Mouse (Mus musculus) adrenal gland, postnatal 14 days (tissue): ENCODE measurements around the gene Scyl2. TPM values are rescaled to one million over a fixed set of nuclear protein-coding genes. Genes with fewer than 3 reads are reported as not detected.

Experiments
- DNase-seq: peaks from one replicate; pipeline ENCODE4 v3.0.0; 2021; ENCODE audit warnings: mixed read lengths
- long read RNA-seq, 2 experiments: library from polyadenylated mRNA; stranded (forward); transcript quantifications; one replicate each; pipeline ENCODE4 v2.0.0; 2021
- total RNA-seq: library from RNA; stranded (reverse); gene quantifications from 2 replicates; pipeline ENCODE4 v1.2.3, GENCODE M21; 2021

Scyl2 gene
- total RNA-seq: 43.6 and 45.8 TPM in 2 replicates
- long read RNA-seq, experiment 1, partial matches to known transcripts: 1 of 2 reads
- long read RNA-seq, experiment 1, other reads (novel, unspliced or antisense): 1 of 2 reads
- long read RNA-seq, experiment 2, full-length matches to known transcripts: 5 of 11 reads
- long read RNA-seq, experiment 2, partial matches to known transcripts: 3 of 11 reads
- long read RNA-seq, experiment 2, other reads (novel, unspliced or antisense): 3 of 11 reads

DNA sequence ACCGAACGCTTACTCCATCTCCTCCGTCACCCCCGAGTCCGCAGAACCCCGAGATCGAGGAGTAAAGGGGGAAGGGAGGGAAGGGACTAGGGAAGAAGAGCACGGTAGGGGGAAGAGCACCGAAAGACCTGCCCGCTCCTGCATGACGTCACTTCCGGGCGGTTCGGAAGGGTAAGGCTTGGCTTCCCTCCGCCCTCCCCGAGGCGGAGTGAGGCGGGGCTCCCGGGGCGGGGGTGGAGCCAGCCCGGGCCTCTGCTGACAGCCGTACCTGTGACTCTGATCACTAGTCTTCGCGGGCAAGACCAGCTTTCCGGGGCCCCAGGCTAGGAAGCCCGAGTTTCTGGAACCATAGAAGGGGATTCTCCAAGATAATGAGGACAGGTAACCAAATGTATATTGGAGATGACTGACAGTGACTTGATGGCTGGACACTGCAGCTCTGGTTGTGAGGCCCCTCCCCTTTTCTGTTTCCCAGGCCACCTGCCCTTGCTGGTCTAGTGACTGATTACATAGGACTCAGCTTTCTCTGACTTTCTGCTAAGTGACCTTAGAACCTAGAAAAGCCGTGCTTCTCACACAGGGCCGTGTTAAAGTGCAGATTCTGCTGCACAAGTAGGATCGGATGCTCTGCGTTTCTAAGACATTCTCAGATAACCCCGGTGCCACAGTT is at the start of gene Scyl2:
Gene Scyl2, minus strand, starts transcription at position 147 of the 670 bp plus-strand sequence.
- peak; percentile 98 for DNase-seq

DNA sequence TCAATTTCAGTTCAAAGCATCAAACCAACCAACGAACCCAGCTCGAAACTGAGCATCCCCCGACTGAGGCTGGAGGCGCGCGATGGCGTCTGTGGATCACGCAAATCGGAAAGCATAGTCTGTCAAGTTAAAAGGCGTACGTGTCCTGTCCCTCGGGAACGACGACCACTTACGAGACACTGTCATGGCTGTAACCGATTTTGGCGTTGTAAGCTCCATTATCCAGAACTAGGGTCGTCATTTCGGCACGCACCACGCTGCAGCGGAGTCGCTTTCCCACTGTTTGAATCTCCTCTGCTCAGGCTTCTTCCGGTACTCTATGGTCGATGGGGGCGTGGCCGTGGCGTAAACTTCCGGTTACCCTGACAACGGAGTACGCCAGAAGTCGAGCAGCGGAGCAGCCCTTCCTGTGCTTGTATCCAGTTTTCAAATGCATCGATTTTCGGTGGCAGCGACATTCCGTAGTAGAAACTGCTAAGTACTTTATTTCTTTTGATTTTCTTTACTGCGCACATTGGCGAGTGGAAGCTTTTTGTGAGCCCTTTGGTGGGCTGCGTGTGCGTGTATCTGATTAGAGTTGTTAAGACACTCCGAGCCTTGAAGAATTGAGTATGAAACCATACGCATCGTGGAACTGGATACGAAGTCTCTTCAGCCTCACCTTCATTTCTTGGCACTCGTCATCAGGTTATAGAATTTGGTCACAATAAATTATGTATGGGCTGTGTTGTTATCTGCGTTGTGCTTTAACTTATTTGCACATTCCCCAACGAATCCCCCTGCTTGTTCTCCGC is 46.1 kb upstream of the Scyl2 start, which contains the start of gene Actr6:
Gene Actr6, minus strand, starts transcription at position 295 of the 794 bp plus-strand sequence.
- peak; percentile 96 for DNase-seq

DNA sequence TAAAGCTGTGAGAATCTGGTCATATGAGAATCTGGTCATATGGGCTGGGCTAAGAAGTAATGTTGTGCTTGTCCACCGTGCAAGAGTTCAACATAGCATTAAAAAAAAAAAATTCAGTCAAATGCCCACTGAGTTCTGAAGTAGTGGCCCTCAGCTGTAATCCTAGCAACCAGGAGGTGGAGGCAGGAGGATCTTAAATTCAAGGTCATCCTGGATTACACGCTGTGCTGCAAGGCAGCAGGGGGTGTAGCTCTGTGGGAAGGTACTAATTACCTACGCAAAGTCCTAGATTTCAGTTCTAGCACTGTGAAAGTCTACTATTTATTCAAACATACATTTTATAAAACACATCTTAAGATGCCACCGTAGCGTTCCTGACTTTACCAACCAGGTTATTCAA is 45.3 kb upstream of the Scyl2 start:
- peak; percentile 21 for DNase-seq

DNA sequence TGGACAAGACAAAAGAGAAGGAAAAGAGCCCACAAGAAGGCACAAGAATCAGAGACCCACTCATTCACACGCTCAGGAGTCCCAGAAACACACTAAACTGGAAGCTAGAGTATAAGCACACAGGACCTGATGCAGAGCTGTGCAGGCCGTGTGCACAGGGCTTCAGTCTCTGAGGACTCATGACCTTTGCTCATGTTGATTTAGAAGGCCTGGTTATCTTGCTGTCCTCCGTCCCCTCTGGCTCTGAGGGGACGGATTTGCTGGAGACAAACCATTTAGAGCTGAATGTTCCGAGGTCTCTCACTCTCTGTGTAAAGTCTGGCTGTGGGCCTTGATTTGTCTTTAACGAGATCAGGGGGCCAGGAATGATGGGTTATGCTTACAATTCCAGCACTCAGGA is 44.3 kb upstream of the Scyl2 start:
- no peak for DNase-seq

DNA sequence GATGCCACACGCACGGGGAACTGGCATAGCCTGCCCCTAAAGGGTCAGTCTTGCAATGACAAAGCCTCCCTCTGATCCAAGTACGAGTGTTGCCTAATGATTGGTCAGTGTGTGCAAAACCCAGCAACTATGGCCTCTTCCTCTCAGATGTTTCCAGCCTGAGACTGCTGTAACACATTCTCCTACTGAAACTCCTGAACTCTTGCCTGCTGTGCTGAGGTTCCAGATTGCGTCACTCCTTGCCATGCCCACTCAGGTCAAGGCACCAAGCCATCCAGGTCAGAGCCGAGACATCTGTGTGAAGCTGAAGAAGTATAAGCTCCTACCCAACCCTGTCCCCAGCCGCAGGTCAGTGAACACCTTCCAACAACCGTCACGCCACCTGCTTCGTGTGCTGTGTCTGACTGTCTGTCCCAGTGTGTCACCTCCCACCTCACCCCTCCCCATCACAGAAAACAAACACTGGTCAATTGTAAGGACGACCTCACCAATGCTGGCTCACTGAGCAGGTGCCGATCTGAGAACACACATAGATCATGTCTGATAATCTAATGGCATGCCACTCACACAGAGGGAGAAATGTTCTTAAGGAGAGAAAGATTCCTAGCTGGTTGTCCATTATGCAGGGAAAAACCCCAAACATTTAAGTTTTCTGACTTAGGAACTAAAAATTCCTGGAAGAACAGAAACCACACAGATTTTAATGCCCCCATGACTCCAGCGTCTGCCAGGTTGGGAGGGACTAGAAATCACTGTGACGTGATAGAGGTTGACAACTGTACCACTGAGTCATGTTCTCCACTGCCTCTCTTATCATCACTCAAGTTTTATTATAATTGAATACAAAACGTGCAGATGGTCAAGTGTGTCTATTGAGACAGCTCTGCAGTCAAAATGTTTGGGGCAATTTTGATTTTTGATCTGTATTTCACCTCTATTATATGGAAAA is 36.4 kb upstream of the Scyl2 start:
- DNase-seq: peak; percentile 65

DNA sequence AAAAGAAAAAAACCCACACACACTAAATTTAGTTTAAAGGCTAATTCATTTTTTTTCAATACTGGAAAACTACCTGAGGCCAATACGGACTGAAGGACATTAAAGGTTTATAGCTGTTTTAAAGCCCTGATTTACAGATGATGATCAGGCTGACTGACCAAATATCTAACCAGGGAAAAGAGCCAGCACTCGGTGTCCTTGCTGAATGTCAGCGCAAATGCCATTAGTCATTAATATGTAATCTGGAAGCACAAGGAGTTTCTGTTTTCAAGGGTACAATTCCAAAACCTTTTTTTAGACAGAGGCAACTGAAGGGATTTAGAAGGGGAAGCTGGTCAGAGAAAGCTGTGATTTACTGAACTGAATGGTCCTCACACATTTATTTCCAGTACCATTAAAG is 34.7 kb upstream of the Scyl2 start:
- peak; percentile 77 for DNase-seq

DNA sequence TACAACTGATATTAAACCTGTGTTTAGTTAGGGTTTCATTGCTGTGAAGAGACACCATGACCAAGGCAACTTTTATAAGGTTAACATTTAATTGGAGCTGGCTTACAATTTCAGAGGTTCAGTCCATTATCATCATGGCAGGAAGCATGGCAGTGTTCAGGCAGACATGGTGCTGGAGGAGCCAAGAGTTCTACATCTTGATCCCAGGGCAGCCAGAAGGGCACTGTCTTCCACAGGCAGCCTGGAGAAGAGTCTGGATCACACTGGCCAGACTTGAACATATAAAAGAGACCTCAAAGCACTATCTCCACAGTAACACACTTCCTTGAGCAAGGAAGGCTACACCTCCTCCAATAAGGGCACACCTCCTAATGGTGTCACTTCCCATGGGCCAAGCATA is 34.2 kb upstream of the Scyl2 start:
- no peak for DNase-seq

DNA sequence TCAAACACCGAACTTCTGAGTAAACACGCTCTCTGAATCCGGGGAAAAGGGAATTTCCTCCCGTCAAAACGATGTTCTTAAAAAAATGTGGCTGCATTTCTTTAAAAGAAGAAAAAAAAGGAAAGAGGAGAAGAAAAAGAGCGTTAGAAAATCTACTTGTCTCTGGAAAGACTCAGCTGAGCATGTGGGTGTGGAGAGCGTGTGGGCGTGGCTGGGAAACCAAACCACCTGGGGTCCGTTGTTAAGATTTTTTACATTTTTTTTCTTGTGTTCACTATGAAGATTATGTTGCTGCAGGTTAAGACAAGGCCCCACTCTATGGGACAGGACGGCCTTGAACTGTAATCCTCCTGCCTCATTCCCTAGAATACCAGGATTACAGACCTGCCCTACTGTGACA is 28.8 kb upstream of the Scyl2 start:
- DNase-seq: no peak

DNA sequence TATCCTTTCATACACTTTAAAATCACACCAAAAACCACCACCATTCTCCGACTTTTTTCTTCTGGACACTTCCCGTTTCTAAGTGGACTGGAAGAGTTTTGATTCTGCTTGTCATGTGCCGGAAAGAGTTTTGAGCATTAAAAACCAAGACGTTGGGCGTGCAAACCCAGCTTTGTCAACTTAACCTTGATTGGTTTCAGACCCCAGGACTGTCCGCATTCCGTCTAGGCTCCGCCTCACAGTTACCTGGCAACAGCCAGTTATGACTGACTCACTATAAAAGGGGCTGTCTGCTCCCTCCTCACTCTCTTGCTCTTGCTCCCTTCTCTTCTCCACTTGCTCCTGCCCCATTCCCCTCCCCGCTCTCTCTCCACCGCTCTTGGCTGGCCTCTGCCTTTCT is 22.6 kb upstream of the Scyl2 start:
- peak; percentile 42 for DNase-seq

DNA sequence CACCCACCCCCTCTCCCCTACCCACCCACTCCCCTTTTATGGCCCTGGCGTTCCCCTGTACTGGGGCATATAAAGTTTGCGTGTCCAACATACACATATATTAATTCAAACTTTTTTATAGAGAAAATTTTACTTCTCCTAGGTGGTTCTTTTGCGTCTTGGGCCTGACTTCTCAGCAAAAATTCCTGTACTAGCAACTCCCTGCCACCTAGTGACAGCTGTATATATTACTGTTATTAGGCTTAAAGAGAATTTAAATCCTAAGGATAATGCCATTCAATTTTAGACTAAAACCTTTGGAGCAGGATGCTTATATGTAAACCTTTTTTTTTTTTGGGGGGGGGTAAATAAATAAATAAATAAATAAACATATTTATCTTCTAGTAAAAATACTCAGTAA is 21.3 kb upstream of the Scyl2 start:
- no peak for DNase-seq

DNA sequence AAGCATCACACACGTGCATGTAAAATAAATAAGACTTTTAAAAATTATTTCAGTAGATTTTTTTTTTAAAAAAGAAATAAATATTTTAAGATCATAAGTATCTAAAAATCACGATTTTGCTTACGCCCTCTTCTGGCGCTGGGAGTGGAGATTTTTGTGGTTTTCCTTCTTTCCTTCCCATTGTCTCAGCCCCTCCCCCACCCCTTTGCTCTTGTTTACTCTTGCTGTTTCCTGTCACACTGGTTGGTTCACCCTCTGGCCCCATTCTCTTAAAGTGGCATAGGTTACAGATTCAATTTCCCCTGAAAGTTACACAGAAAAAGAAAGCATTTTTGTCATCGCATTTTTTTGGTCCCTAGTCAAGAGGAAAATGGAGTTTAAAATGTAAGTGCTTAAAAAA is 17.0 kb upstream of the Scyl2 start:
- no peak for DNase-seq

DNA sequence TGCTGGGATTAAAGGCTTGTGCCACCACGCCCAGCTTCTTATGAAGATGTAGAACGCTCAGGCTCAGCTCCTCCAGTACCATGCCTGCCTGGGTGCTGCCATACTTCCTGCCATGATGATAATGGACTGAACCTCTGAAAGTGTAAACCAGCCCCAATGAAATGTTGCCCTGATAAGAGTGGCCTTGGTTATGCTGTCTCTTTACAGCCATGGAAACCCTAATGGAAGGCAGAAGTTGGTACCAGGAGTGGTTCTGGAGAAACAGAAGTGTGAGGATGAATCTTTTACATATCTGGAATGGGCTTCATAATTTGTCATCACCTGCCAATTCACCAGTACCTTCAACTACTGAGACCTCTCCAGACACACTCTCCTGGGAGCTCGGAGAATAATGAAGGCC is 11.9 kb upstream of the Scyl2 start:
- DNase-seq: no peak

DNA sequence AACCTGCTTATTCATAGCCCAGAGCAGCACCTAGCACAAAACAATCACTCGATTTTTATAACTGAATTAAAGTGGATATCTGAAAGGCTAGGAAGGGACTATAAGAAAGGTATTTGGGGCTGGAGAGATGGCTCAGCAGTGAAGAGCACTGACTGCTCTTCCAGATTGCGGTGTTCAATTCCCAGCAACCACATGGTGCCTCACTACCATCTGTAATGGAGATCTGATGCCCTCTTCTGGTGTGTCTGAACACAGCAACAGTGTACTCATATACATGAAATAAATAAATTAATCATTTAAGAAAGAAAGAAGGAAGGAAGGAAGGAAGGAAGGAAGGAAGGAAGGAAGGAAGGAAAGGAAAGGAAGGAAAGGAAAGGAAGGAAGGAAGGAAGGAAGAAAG is 10.2 kb upstream of the Scyl2 start:
- DNase-seq: peak; percentile 17

DNA sequence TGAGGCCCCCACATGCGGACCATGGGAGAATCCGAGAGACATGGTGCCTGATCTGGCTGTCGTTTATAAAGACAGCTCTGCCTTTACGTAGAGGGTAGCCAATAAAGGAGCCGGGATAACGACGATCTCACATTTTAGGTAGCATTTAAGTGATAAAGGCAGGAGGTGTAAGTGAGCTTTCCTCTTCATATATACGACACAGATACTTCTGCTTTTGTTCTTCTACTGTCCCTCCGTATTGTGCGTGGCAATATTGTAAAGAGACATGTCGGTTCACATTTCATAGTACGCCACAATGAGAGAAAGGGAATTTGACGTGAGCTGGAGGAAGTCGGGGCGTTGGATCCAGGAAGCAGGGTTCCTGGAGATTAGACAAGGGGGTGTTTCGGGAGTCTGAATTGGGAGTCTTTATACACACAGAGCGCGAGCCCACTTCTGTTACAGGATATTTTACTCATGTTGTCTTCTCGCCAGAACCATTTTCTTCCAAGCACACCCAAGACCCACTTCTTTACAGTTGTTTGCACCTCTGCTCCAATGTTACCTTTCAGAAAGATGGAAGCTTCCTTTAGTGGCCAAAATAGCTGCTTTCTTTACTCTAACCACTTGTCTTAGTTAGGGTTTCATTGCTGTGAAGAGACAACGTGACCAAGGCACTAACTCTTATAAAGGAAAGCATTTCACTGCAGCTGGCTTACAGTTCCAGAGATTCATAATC is 9.3 kb upstream of the Scyl2 start:
- no peak for DNase-seq

DNA sequence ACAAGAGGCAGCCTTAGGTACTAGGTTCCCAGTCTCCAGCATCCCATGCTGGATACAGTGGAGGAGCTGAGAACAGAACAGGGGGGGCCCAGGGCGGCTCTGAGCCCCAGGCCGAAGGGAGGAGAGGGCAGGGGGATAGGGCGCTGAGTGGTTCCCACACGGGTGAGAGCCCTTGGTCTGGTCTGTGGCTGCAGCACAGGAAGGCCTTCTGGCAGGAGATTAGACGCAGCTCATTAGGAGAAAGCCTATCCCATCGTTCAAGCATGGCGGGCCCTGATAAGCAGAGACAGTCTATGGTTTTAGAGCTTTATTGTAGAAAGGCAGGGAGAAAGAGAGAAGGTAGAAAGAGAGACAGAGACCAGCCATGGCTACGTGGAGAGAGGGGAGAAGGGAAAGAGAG is 3.9 kb upstream of the Scyl2 start:
- DNase-seq: no peak

DNA sequence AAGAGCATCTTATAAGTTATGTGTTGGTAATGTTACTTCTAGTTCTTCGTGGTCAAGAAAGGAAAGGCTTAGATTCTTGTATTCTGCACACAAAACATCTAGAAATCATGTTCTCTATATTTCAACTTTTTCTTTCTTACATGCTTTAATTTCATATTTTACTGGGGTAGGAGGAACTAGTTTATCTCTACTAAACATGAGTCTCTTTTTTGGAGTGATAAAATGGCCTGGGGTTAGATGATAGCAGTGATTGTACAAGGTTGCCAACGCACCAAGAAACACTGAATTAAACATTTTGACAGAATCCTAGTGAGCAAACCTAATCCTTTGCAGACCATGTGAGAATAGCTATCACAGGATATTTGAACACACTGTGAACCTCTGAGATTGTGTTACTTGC is 1.4 kb upstream of the Scyl2 start:
- no peak for DNase-seq

DNA sequence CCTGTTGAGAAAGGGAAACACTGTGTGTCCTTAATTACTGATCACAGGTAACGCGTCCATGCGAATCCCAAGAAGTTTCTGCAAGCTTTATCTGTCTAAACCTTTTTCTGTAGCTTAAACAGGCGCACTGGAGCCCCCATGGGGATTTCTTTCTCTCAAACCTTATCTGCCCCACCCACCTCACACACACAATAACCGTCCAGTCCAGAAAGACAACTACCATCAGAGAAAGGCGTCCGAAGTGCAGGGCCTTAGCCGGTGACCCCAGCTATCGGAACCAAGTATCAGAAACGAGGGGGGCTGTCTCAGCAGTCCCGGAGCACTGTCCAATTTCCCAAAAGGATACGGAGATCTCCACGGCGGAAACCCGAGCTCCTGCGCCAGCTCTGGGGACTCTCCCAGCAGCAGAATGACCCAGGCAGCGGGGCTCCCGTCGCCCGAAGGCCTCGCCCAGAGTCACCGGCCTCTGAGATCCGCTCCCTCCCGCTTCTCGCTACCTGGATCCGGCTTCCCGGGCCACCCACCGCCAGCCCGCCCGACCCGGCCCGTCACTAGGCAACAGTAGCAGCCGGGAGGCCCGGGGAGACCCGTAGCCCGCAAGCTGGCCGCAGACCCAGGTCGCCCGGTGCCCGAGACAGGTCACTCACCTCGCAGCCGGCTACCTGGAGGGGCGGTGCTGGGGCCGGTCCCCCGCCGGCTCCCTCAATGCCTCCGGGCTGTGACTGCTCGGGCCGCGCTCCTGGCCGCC is 520 bp downstream of the Scyl2 start:
- peak; percentile 69 for DNase-seq

DNA sequence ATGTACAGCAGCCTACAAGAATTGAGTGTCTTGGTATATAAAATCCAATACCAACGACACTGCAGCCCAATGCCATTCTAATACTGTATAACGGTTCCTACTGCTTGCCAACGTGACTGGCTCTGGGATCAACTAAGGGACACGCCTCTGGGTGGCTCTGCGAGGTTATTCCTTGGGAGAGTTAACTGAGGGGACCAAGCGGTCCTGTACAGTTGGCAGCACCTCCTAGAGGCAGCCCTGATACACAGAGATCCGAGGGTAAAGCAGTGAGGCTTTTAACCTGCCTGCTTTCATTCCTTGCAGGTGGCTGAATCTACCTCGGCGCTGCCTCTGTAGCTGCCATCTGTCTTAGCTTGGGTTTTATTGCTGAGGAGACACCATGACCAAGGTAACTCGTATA is 3.1 kb downstream of the Scyl2 start:
- DNase-seq: no peak

DNA sequence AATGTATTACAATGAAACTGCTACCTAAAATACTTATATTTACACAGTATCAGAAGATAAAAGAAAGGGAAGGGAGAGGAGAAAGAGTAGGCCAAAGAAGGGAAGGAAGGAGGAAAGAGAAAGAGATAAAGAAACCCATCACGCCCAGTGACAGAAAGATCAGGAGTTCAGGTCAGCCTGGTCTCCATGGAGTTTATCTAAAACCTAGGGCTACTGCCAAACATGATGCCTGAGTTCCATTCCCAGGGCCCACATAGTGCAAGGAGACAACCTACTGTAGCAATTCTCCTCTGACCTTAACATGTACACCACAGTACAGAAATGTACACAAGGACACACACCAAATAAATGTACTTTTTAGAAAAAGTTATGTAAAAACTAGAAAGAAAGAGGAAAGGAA is 3.9 kb downstream of the Scyl2 start:
- no peak for DNase-seq

DNA sequence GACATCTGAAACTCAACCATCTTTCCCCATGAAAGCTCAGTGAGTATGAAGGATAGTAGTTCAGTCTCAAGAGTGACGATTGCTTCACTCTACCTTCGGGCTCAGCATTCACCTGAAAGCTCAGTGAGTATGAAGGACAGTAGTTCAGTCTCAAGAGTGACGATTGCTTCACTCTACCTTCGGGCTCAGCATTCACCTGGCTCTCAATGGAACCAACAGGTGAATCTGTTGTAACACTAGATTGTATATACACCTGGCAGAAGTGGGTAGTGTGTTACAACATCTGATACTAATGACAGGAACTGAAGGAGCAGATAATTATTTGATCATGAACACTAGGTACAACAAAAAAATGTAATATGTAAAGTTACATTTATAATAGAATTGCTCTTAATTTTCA is 4.4 kb downstream of the Scyl2 start:
- DNase-seq: no peak

DNA sequence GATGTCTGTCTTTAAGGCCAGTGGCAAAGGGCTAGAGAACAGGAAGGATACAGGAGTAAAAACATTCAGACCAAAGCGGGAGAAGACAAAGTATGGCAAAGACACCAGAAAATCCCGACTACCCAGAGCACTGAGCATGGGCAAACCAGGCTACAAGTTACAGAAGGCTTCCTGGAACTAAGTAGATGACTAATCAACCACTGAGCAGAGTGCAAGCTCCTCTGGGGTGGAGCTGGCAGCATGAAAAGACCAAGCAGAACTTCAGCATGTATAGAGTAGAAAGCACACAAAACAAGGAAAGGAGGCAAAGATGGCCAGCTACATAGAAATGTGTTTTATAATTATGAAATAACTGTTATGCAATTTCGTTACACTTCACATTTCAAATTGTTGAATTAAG is 5.6 kb downstream of the Scyl2 start:
- DNase-seq: no peak
